Mouse (Mus musculus) embryo, embryonic 9.5 days (tissue): ENCODE data around the gene Kptn.

ENCODE experiments used
- DNase-seq: peaks from one replicate; pipeline ENCODE4 v3.0.0-alpha.2; 2017; ENCODE audit errors: extremely low spot score

Gene Kptn

DNA sequence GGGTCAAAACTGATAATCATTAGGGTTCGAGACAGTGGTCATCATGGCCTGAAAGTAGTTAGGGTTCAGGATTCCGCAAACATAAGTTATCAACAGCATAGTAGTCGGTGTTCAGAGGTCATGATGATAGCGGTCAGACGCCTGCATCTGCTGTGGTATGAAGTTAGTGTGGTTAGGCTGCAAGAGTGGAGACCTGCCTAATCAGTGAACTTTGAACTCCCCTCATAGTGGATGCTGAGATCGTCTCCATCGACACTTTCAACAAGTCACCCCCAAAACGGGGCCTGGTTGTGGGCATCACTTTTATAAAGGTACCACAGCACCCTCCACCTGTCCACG, 536 bp downstream of the Kptn start:
- no peak for DNase-seq

DNA sequence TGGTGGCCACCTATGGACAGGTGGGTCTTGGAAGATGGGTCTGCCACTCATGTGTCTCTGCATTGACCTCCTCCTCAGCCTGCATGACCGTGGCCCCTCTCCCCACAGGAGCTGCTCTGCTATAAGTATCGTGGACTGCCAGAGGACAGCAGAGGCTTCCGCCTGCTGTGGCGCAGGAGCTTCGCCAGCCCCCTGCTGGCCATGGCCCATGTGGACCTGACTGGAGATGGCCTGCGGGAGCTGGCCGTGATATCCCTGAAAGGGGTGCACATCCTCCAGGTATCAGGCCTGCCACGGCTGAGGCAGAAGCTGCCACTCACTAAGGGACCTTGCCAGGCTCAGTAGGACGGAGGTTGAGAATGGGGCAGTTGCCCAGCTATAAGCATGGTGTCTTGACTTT, 6.1 kb downstream of the Kptn start:
- DNase-seq, result no peak

DNA sequence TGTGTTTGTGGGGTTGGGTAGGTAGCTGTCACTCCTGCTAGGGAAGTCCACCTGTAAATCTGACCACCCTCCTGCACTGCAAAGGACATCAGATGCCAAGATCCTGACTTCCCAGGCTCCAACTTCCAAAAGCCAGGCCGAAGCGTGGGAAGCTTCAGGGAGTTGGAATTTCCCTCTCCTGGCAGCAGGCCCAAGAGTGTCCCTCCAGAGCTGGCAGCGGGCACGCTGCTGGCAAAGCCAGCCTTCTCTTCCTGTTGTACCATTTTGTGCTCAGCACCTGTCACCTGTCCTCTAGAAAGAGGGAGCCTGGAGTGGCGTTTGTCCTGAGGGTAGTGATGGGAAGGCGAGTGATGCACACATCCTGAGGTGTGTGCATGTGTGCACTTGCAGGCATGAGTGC, 8.6 kb downstream of the Kptn start:
- DNase-seq, result no peak

- no peak for DNase-seq
Measured at GRCm38 (mm10) chr7:16128899-16129298, 9.2 kb downstream of the Kptn start.

GRCm38 (mm10) chr7:16129421-16129845, 9.7 kb downstream of the Kptn start, which contains the start of gene Slc8a2:
Gene Slc8a2, plus strand, starts transcription at chr7:16129826.
- peak; percentile 92 for DNase-seq

DNA sequence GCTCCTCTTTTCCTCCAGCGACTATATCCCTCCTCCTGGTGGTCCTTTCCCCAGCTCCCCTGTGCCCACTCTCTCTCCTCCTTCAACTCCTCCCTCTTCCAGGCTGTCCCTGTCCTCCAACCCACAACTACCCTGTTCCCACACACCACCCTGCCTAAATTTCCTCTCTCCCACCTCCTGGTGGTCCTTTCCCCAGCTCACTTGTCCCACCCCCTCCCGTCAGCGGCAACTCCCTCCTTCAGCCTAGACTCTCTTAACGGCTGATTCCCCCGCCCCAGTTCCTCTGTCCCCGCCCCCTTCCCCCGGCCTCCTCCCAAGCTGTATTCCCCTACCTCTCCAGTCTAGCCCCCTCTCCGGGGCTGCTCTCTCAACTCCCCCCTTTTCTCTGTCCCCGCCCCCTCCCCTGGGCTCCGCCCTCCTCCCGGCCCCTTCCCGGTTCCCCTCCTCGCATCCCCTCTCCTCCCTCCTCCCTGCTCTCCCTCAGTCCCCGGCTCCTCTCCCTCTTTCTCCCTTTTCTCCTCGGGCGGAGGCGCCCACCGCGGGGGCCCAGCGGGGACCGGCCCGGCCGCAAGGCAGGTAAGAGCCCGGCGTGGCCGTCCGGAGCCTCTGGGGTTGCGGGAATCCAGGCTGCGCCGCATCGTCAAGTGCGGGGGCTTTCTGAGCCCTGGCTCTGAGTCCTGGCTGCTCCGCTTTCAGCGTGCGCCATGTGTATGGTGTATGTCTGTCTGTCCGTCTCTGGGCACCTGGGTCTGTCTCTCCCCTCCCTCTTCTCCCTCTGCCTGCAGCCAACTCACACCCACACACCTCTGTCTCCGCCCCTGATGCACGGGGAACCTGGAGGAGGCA, 10.4 kb downstream of the Kptn start:
- DNase-seq, result peak; percentile 91

GRCm38 (mm10) chr7:16130956-16131634, 11.4 kb downstream of the Kptn start:
- DNase-seq, result no peak

- DNase-seq, result peak; percentile 8
Measured at GRCm38 (mm10) chr7:16132161-16132581, 12.5 kb downstream of the Kptn start.

- no peak for DNase-seq
Measured at GRCm38 (mm10) chr7:16132926-16133325, 13.2 kb downstream of the Kptn start.

DNA sequence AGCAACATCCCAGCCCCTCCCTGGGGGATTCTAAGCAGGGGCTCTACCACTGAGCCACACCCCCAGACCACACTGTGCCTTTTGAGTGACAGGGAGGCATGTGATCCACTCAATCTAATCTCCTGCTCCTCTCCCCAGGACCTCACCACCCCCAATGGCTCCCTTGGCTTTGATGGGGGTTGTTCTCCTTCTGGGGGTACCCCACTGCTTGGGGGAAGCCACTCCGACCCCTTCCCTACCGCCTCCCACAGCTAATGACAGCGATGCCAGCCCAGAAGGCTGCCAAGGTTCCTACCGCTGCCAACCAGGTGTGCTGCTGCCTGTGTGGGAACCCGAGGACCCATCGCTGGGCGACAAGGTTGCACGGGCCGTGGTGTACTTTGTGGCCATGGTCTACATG, 14.0 kb downstream of the Kptn start:
- no peak for DNase-seq

- DNase-seq, result no peak
Measured at GRCm38 (mm10) chr7:16134951-16135392, 15.3 kb downstream of the Kptn start.

DNA sequence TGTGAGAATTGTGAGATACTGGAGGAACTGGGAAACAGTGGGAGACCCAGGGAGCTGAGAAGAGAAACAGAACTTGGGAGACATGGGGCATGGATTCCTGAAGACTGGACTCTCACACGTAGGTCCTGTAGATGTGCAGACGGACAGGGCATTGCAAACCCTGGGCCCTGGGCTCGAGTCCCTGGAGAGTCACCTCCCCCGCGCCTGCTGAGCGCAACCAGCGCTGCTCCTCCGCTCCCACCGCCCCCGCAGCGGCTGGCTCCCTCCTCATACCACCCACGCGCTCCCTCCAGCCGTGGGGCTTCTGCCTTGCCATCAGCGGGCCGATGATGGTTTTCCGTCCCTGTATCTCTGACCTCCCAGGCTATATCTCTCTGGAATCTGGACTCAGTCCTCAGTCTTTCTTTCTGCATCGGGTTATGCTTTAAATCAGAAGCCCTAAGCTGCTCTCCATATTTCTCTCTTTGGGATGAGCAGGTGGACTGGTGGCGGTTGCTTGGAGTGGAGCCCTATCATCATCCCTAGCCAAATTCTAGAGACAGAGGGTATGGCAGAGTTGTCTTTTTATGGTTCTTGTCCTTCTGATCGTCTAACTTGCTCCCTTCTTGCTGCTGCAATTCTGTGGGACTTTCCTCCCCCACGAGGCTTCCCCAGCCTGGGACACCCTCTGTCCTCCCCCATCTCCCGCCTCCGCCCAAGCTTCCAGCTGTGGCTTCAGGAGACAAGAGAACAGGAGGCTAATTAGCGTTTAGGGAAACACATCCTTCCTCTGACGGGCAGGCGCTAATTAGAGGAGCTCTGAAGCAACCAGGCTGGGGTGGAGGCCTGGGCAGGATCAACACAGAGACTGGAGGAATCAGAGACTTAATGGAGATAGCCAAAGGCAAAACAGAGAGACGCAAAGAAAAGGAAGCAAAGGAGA, 27.1 kb downstream of the Kptn start:
- no peak for DNase-seq

- DNase-seq, result peak; percentile 65
Measured at GRCm38 (mm10) chr7:16147643-16148042, 27.9 kb downstream of the Kptn start.

GRCm38 (mm10) chr7:16149241-16149640, 29.5 kb downstream of the Kptn start:
- DNase-seq, result no peak

DNA sequence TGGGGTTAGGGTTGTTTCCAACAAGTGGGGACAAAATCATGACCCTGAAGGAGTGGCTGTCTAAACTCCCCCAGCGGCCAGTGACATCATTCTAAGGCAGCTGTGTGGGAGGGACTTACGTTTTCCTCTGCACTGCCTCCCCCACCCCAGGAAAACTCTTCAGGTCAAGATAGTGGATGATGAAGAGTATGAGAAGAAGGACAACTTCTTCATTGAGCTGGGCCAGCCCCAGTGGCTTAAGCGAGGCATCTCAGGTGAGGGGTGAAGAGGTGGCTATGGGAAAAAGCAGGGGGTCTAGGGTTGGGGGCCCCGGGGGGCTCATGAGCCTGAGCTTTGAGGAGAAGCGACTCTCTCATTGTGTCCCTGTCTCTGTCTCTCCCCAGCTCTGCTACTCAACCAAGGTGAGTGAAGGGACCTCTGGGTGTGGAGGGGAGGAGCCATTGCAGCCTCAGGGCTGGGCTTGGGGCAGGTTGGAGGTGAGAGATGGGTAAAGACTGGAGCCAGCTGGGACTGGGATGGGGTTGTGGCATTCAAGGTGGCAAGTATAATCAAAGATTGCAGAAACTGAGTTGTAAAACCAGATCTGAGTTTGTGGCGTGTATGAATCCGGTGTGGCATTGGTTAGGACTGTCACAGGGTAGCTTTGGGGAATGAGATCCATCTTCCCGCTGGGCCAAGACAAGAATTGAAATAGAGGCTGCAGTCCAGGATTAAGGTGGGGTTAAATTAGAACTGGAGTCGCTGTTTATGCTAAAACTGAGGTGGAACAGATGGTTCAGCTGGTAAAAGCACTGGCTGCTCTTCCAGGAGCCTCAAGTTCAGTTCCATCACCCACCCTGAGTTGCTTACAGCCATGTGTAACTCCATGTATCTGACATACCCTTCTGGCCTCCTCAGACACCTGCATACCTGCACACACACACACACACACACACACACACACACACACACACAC, 30.8 kb downstream of the Kptn start:
- no peak for DNase-seq

GRCm38 (mm10) chr7:16153522-16153921, 33.8 kb downstream of the Kptn start:
- peak; percentile 54 for DNase-seq

- DNase-seq, result no peak
Measured at GRCm38 (mm10) chr7:16155132-16155872, 35.6 kb downstream of the Kptn start.

GRCm38 (mm10) chr7:16156105-16156714, 36.5 kb downstream of the Kptn start:
- DNase-seq, result no peak

- DNase-seq, result peak; percentile 20
Measured at GRCm38 (mm10) chr7:16158735-16159134, 39.0 kb downstream of the Kptn start.

DNA sequence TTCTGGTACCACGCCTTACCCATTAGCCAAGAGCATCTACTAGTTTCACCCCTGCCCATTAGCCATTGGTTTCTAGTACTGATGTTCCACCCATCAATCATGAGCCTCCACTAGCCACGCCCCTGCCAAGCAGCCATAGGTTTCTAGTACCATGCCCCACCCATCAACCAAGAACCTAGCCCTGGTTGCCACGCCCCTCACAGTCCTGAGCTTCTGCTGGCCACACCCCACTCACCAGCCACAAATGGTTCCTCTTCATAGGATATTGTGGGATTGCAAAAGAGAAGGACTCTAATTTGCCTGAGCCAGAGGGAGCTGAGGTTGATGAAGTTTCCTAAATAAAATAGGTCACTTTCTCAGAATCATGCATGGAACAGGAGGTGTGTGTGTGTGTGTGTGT, 41.0 kb downstream of the Kptn start:
- no peak for DNase-seq
